Mouse (Mus musculus) brain, embryonic 18.5 days (tissue): Measurements from ENCODE around the gene Pdlim3.

Source experiments
- DNase-seq: peaks from one replicate; pipeline ENCODE4 v3.0.0-alpha.2; 2012; ENCODE audit warnings: low read depth, low spot score

Gene Pdlim3

DNA sequence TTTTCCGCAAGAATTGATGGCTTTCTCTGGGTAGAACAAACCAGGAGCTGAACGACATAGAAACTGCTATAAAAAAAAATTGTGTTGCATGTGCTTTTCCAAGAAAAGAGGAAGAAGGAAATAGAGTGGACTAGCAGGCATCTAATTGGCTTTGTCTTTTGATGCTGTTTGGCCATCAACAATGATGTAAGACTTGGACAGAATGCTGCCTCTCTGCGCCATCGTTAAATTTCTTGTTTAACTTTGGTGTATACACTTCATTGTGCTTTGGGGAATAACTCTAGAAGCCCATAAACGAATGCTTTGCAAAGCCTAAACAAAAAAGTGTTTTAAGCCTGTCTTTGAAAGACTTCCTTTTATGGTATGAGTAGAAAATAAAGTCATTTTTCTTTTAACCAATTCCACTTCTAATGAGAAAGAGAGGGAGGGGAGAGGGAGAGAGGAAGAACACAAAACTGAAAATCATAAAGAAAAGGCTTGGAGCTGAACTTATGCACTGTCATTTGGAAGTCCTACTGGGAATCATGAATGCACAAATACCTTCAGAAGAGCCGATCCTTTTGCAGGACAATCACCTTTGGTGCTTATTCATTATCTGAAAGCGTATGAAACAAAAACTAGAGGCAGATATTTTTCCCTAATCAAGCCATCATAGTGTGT, 20.5 kb downstream of the Pdlim3 start:
- no peak for DNase-seq

GRCm38 (mm10) chr8:45906251-45906619, 21.0 kb downstream of the Pdlim3 start:
- DNase-seq, result no peak

DNA sequence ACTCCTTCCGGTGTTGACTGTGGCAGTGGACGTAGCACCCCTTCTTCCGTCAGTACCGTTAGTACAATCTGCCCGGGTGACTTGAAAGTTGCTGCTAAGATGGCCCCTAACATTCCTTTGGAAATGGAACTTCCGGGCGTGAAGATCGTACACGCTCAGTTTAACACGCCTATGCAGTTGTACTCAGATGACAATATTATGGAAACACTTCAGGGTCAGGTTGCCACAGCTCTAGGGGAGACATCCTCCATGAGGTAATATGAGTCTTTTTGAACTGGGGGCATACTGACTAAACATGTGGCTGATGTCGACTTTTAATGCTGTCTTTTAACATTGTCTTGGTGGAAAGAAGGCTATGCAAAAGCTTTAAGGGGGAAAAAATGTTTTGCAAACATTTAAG, 28.4 kb downstream of the Pdlim3 start:
- DNase-seq, result no peak

DNA sequence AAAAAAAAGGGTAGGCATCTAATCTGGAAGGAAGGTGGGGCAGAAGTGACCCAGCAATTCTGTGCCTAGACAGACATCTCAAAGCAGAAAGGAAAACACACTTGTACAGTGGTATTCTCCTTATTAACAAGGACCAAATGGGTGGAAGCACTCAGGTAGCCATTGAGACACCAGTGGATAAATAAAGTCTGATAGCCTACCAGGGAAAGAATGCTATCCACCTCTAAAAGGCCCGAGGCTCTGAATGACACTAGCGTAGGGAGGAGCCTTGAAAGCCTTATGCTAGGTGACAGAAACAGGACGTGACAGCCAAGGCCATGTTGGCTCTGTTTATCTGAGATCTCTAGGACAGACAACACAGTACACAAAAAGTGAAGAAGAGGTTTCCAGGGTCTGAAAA, 31.2 kb downstream of the Pdlim3 start:
- no peak for DNase-seq

- DNase-seq, result no peak
These were observed 31.9 kb downstream of the Pdlim3 start for GRCm38 (mm10) chr8:45917040-45917679.

DNA sequence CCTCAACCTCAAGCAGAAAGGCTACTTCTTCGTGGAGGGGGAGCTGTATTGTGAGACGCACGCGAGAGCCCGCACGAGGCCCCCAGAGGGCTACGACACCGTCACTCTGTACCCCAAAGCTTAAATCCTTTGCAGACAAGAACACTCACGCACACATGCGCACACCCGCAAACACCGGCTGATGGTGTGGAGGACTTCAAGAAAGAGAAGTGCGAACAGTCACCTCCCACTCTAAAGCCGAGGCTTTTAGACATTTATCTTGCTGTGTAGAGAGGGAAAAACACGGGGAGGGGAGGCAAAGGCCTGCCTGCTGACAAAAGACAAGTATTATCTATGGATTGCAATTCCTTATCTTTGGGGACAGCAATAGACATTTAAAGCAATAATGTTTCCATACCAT, 33.6 kb downstream of the Pdlim3 start:
- no peak for DNase-seq

DNA sequence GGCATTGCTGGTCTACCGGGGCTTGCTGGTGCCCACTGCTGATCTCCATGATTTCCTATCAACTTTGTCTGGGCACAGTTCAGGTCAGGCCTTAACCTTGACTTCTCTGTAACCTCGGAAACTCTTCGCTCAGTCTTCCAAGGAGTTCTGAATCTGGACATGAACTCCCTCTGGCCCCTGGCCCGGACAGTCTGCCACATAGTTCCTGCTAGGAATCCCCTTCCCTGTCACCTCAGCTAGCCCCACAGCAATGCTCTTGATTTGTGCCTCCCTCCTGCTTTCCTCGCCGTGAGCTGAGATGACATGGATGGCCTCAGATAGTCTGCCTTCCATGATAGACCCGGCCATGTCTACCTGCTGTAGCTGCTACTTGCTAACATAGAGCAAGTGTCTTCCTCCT, 35.1 kb downstream of the Pdlim3 start:
- DNase-seq, result no peak

GRCm38 (mm10) chr8:45922116-45922515, 36.9 kb downstream of the Pdlim3 start:
- DNase-seq, result no peak

GRCm38 (mm10) chr8:45934582-45935014, 49.3 kb downstream of the Pdlim3 start, which contains the start of gene Ccdc110:
TSS of gene Ccdc110 (plus strand) at chr8:45934619.
- DNase-seq, result peak; percentile 74

DNA sequence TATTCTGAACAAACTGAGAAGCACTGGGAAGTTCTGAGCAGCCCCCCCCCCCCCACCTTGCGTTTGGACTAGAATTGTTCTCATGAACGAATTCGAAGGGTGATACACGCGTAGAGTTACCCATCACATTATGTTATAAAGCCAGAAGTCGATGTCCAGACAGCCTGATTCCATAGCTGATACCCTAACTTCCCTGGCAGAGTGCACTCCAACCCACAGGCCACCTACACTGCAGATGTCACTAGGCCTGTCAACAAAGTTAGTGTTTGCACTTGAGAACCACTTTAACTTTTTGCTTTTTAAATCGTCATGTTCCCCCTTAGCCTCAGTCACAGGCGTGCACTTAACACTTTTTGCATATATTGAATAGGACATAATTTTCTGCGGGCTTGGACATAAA, 51.7 kb downstream of the Pdlim3 start:
- DNase-seq, result no peak

DNA sequence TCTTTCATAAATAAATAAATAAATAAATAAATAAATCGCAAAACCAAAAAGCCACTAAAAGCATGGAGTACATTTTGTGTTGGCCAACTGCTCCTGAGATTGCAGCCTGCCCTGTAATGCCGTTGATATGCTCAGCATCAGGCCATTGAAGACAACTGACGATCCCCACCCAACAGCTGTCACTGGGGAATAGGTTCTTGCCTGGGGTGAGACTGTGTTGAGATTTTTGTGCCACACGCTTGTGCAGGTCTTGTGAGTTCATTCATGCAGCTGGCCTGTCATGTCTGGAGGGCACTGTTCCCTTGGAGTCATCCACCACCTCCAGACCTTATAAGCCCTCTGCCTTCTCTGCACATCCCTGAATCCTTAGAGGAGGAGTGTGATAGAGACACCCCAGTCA, 61.0 kb downstream of the Pdlim3 start:
- DNase-seq, result no peak

GRCm38 (mm10) chr8:45950622-45951021, 65.4 kb downstream of the Pdlim3 start:
- DNase-seq, result no peak
